Mouse (Mus musculus) cerebellum, postnatal 25 days (tissue): ENCODE data around the gene Ambp.

Experiments
- DNase-seq, 2 experiments: peaks; one replicate each; pipeline ENCODE4 v3.0.0; 2021; ENCODE audit warnings: mixed read lengths in 2 of 2

Gene Ambp

DNA sequence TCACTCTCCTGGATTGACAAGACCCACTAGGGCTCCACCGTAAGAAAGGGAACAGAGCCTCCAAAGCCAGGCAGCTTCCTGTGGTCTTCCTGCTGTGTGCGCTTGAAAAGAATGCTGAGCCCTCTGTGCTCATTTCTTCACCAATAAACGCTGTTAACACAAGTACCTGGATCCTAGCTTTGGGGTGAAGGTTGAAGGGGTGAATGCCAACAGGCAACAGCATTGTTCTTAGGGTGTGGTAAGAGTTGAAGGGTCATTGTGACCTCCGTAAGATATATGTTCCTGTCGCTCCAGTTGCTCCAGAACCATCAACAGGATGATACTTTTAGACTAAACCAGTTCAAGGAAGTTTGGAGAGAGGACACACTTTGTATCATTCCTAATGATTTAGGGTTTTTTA is at the start of gene Ambp:
TSS of gene Ambp (minus strand) at position 101 of the 400 bp plus-strand sequence.
- no peak for DNase-seq

DNA sequence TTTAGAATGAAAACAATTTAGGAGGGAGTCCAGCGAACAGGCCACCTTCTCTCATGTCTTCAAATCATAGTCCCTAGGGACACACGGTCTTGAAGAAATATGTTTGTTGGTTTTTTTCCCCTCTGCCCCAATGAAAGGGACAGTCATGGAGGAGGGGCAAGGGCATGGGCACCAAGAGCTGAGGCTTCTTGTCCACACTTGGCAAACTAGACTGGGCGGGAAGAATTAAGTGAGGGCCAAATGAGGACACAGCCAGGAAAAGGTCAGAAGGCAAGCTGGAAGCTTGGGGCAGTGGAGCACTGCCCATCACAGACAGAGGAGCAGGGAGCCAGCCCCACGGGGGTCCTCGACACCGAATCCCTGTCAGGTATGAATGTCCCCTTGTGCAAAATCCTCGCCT is 49.3 kb upstream of the Ambp start:
- DNase-seq: no peak

DNA sequence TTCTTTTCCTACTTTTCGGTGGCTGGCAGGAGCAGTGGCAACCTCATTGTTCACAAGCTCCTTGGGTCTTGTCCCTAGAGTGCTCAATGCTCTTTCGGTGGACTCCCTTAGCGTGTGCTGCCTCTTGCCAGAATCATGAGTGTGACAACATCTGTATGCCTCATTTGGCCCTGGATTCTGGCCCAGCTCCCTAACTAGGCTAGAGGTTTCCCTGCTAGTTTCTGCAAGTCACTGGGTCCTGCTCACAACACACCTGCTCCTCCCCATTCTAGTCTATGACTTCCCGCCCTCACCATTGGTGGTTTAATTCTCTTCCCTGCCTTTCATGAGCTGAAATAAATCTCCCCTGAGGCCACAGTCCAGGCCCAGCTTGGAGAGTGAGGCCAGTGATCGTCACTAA is 44.8 kb upstream of the Ambp start:
- DNase-seq: no peak

DNA sequence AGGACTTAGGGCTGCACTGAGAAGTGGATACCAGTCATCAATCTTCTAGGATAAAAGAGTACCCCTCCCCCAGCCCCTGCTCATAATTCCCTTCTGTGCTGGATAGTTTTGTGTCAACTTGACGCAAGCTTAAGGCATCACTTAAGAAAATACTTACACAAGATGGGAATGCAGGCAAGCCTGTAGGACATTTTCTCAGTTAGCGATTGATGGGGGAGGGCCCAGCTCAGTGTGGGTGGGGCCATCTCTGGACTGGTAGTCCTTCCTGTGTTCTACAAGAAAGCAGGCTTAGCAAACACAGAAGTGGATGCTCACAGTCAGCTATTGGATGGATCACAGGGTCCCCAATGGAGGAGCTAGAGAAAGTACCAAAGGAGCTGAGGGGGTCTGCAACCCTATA is 39.8 kb upstream of the Ambp start:
- no peak for DNase-seq

DNA sequence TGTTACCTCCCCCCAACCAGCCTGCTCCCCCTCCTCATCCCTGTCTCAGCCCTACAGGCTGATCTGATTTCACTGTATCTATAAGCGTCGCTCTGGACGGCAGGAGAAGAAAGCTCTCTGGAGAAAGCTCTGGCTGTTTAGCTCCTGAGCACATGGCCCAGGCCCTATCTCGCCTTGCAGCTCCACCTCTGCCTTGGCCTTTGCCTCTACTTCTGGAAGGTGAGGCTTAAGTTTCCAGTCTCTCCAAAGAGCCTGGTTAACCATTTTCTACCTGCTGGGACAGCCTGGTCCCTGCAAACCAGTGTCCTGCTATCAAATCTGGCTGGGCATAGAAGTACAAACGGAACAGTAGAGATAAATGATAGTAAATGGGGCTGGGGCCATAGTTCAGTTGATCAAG is 37.0 kb upstream of the Ambp start:
- DNase-seq: no peak

DNA sequence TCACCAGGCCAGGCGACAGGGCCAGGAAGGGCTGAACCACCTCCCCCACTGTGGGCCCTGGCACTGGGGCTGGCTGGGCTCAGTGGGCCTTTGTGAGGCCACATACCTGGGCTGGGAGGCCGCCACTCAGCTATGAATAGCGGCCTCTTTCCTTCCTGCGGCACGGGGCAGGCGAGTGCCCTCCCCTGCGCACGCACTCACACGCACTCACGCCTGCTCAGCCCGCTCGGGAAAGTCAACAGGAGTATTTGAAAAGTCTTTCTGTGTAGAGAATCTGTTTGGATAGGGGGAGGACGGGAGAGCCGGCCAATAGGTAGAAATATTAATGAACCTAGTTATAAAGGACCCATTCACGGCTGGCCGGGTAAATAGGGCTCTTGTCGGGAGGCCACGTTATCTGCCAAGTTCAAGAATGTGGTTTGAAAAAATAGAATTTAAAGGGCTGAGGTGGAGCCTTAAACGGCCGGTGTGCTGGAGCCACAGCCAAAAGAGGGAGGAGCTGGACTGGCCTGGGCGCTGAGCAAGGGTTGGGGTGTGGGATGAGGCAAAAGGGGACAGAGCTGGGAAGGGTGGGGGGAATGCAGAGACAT is 31.8 kb upstream of the Ambp start:
- no peak for DNase-seq

DNA sequence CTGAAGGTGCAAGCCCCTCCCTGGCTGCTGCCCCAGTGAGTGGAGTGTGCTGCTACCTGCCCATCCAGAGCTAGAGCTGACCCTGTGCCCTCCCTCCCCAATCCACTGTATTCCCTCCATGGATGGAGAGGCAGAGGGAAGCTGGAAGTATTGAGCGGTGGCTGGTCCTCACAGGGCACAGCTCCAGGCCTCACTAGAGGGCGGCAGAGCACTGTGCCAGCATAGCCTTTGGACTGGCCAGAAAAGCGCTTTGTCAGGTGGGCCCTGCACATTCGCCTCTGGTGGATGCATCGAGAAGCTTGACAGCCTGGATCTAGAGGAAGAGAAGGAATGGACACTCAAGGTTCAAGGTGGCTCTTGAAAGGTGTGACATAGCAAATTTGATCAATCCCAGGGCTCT is 27.0 kb upstream of the Ambp start:
- DNase-seq: peak; percentile 67 to 80

DNA sequence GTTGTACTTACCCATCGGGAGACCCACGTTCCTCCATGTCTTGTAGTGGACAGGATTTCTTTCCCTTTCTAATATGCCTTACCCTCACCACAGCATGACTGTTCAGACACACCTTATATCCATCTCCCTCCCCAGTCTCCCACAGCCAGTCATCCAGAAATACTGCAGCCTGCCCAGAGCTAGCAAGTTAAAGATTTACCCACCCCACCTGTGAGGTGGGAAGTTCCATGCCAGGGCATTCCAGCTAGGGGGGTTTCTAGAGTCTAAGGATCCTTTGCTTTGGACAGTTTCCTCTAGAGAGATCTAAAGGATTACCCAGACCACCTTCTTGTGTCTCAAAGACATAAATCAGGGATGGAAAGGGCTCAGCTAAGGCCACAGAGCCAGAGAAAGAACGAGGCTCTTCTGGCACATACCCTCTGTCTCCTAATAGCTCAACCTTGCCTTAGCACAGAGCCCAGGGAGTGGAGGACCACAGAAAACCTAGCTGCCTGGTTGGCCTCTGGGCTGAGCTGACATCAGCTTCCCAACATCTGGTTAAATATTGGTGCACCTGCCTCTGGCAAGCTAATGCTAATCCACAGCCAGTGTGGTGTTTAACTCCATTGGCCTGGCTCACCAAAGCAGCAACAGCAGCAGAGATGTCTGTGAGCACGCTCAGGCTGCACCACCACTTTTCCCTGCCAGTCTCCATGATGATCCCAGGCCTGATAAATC is 17.5 kb upstream of the Ambp start, which contains the start of gene Kif12:
TSS of gene Kif12 (minus strand) at position 163 of the 717 bp plus-strand sequence.
- no peak for DNase-seq

DNA sequence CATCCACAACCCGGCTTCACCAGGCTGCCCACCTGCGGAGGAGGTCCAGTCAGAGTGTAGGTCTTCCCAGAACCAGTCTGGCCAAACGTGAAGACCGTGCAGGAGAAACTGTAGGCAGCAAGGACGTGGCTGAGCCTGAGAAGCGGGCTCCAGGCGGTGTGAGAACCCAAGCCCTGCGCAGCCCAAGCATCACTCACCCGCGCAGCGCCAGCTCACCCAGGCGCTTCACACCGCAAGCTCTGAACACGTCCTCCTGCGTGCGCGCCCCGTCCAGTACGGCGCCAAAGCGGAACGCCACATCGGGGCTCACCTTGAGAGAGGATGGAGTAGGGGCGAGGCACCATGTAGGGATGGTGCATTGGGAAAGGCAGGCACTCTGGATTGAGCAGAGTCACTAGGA is 16.5 kb upstream of the Ambp start:
- no peak for DNase-seq

DNA sequence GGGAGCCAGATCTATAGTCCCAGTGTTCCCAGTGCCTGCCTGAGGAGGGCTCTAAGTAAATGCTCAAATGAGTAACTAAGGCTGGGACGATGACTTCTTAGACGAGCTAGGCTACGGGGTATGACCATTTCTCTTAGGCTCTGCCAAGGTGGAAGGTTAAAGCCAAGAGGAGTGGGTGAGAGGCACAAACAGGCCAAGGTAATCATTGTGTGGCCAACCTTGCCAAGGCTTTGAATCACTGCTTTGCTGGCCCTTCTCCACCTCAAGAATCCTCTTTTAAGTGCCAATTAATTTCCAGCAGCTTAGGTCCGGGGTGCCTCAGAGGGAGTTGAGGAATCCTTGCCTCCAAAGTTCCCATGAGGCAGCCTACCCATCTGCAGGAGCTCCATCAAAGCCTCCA is 15.5 kb upstream of the Ambp start:
- DNase-seq: no peak

DNA sequence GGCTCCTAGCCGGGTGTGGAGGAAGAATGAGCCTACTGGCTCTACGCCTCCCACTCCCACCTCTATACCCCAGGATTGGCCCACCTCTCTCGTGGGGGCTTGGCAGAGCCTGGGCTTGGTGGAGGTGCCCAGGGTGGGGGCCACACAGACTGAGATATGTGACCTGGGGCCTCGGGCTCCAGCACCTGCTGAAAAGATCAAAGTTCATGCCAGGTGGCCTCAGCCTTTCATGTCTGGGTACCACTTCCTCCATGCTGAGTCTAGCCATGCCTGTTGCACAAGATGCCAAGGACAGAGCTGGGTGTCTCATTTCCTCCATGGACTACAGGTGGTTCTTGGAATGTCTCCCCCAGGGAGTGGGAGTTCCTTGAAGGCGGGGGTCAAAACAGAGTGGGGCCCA is 11.7 kb upstream of the Ambp start:
- DNase-seq: no peak

DNA sequence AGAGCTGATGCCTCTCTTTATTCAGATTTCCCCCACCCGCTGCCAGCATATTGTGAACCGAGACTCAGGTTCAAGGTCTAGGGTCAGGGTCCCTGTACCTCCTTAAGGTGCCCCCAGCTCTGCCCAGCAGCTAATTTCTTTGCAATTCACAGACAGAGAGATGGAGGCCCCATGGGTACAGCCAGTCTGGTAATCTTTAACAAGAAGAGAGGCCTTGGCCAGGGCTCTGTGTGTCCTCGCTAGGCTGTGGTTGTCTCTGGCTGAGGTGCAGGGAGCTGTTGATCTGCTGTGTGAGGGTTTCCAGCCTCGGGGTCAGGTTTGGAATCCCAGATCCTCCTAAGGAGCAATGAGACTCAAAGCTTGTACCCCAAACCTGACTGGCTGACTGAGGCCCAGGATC is 11.0 kb upstream of the Ambp start:
- no peak for DNase-seq

DNA sequence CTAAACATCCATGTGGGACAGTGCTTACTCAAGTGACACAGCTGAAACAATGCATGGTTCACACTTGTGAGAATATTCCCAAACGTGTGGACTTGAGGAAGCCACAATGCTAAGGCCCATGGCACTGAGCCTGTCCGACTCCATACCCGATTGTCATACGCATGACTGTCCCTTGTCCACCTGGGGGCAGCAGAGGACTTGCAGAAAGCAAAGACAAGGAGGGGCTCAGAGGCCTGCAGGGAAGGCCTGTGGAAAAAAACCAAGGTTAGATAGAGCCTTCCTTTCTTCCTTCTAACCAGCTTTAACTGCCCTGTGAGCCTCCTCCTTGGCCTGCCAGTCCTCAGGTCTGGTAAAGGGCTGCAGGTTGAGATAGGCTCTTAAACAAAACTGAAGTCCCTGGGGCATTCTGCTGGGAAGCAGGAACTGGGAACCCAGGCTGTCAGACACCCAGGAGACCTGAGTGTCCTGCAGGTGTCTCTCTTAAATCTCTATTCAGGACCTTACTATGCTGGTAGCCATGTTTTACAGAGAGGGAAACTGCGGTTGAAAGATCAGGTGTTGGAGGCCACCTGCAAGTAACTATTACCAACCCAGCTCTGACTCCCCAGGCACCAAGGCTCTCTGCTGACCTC is 4.5 kb upstream of the Ambp start:
- peak; percentile 74 to 87 for DNase-seq

DNA sequence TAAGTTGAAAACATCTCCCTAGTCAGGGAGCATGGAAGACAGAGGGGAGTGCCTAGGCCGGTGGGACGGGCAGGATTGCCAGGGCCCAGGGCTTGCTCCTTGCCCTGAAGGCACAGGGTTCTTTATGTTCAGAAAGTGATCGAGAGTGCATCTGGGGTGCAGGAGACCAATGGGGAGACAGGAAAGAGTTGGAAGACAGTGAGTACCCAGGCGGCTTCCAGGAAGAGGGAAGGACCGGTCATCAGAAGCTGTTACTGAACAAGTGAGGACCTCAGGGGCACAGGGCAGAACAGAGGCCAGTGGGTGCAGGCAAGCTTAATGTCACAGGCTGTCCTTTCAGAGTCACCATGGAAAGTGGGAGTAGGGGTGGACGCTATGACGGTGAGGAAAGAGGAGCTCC is 3.6 kb upstream of the Ambp start:
- no peak for DNase-seq

DNA sequence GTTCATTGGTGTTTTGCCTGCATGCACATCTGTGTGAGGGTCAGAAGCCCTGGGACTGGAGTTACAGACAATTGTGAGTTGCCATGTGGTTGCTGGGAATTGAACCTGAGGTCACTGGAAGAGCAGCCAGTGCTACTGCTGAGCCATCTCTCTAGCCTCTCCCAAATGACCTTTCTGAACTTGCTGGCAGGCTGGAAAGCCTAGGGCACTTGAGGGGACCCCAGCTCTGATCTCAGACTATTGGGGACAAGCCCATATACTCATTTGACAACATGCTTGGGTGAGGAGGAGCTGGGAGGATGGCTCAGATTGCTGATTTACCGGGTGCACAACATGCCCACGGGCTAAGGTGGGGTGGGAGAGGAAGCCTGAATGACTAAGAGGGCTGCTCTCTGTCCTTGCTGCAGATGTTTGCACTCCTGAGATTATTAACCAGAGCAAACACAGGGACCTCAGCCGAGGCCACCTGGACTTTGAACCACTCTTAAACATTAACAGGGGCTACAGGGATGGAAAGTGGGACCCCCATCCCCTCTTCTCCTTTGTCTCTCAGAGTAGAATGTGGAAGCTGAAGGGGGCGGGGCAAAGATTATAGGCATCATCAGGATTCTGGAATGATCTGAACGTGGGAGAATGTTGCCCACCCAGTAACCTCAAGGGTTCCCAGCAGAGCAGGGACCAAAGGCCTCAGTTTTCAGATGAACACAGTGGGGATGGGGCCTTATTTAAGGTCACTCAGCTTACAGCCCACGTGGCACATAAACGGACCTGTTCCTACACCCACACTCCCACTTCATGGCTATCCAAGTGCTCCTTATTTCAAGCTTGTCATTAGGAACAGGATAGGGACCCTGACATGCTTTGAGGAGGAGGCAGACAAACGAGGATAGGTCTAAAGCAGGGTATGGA is 2.4 kb upstream of the Ambp start:
- no peak for DNase-seq

DNA sequence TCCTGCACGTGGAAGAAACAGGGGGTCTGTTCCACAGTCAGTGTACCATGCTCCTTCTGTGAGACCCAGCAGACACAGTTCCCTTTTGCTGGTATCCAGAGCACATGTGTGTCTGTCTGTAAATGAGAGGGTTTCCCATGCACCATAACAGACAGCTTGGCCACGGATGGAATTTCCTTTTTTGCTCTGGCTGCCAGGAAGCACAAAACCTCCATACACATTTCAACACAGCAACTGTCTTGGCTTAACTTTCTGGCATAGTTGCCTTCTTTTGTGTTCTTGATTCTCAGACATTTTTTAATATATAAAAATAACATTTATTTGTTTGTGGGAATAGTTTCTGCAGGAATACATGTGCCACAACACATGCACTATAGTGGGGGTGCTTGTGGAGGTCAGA is 997 bp upstream of the Ambp start:
- no peak for DNase-seq

DNA sequence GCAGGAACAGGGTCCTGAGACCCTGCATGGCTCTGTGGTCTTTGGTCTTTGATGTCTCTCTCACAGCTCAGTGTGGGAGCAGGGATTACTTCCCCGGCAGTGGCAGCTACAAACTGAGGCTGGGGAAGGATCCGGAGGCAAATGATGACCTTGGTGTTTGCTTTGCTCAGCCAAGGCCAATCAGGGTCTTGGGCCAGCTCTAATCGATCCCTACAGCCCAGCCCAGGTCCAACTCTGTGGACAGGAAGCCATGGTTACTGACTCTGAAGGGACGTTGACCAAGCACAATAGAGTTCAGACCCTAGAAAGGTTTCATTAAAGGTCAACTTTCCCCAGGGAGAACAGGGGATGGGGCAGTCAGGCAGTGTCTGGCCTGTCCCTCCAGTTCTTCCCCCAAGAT is 571 bp downstream of the Ambp start:
- DNase-seq: no peak

DNA sequence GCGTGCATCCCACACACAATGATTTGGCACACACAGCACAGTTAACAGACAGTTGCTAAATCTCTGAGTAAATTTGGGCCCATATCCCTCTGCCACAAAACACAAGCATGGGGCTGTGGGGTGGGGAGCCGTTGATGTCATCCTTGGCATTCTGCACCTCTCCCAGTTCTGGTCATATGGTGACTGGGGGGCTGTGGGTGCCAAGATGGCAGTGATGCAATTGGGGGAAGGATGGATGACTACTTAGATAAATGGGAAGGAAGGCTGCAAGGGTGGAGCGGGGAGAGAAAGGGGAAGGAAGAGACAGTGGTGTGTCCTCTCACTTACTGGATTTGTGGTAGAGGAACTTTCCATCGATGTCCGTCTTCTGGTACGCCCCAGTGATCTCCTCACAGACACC is 3.5 kb downstream of the Ambp start:
- no peak for DNase-seq

DNA sequence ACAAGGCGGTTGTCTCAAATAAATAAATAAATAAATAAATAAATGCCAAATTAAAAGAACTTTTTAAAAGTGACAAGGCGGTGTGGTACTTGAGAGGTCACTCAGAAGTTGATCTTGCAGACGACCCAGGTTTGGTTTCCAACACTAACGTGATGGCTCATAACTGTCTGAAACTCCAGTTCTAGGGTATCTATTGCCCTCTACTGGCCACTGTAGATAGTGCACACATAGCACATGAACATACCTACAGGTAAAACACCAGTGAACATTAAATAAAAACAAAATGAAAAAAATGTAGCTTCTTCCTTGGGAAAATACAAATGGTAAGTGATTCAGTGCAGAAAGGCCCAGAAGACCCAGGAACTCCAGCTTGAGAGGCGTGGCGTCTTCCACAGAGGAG is 7.3 kb downstream of the Ambp start:
- DNase-seq: no peak

DNA sequence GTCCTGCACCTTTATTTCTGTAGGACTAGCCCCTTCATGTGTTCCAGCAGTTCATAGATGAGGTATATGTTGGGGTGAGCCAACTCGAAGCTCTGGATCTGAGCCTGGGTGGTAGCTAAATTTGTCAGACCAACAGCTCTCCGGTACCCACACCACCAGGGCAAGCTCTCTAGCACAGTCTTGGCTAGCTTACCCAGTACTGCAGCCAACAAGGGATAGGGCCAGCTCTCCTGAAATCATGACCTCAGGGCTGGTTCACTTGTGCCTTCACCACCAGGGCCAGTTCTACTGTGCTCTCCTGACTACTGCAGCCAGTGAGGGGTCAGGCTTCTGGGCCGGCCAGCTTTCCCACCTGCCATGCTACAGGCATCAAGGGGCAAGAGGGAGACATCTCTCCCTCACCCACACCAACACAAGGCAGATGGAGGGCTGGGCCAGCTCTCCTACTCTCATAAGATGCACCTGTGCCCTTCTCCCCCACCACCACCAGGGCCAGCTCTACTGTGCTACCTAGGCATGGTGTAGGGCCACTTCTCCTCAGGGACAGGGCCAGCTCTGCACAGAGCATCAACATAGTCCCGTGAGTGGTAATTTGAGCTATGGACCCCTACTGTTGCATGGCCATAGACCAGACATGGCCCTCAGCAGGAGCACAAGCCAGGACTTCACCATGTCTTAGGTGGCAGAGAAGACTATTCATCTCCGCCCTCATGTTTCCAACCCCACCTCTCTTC is 24.5 kb downstream of the Ambp start:
- DNase-seq: peak; percentile 51 to 53

DNA sequence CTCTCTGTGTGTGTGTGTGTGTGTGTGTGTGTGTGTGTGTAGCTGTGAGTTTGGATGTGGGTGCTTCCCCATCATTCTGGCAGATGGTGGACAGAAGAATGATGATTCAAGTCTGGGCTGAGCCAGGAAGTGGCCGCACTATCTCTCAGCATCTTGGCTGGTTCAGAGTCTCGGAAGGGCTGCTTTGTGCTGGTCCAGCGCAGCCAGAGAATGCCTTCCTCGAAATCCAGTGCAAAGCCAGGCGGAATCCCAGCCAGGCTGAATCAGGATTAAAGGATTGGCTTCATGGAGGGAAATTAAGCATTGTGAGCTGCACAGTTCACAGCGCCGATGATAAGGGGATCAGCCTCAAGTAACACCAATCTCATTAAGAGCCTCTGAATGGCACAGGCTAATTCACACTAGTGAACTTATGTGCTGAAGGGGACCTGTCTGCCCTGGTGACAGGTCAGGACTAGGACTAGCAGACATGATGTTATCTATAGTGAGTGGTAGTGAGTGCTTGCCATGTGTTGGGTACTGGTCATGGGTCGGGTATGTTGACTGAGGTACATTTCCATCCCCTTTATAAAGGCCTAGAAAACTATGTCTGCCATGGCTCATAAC is 29.6 kb downstream of the Ambp start:
- DNase-seq: peak in 1 of 2 experiments; percentile 15
